Mouse (Mus musculus) limb, embryonic 10.5 days (tissue): Measurements from ENCODE around the gene Ero1l. TPM values are rescaled to one million over a fixed set of nuclear protein-coding genes. Genes with fewer than 3 reads are reported as not detected.

Experiments
- DNase-seq: peaks from one replicate; pipeline ENCODE4 v3.0.0-alpha.2; 2017; ENCODE audit warnings: low spot score
- H3K27ac ChIP-seq: fragments of 300-500 bp; sonication (generic); 2 replicates; pipeline ENCODE4 v1.5.1; 2016; ENCODE audit warnings: mild to moderate bottlenecking
- H3K27me3 ChIP-seq: fragments of 300-500 bp; sonication (generic); 2 replicates; pipeline ENCODE4 v1.6.1; 2016; ENCODE audit warnings: low read depth, mild to moderate bottlenecking; ENCODE audit not compliant: poor library complexity, severe bottlenecking
- H3K36me3 ChIP-seq: fragments of 300-500 bp; sonication (generic); 2 replicates; pipeline ENCODE4 v1.6.1; 2016; ENCODE audit warnings: mild to moderate bottlenecking, moderate library complexity
- H3K4me1 ChIP-seq: fragments of 300-500 bp; sonication (generic); 2 replicates; pipeline ENCODE4 v1.6.1; 2016
- H3K4me3 ChIP-seq: fragments of 300-500 bp; sonication (generic); 2 replicates; pipeline ENCODE4 v1.5.1; 2016; ENCODE audit warnings: mild to moderate bottlenecking, moderate library complexity
- H3K9me3 ChIP-seq: fragments of 300-500 bp; sonication (generic); replicated peaks from 2 replicates; pipeline ENCODE4 v1.6.1; 2016; ENCODE audit warnings: mild to moderate bottlenecking
- WGBS: fragments of 180-500 bp; shearing (Covaris S2); methylation state at CpG from one replicate; pipeline ENCODE4 v1.1.7; 2016; 5-methylcytosine and 5-hydroxymethylcytosine counted together
- polyA plus RNA-seq: library from polyadenylated mRNA; unstranded; fragments of >200 nt; fragmentation: Nextera tagmentation; extraction: Ambion mirVana; gene quantifications from 2 replicates; pipeline ENCODE4 v1.2.1, GENCODE M21; 2016

Gene Ero1l
- polyA plus RNA-seq, 1 experiment from 2014 or later = 31.6 TPM

- H3K27ac ChIP-seq = no peak overlapping the region
- 0 out of 2 replicates have a peak, but pooled peaks cover 7% of the 10 kb centered on the region for H3K4me1 ChIP-seq
- no peak overlapping the region for H3K4me3 ChIP-seq
- H3K27me3 ChIP-seq = no peaks in the 10 kb centered on the region
- H3K36me3 ChIP-seq = no peaks in the 10 kb centered on the region
- 85% methylated on average over 3 of the region's 3 CpGs for WGBS
- H3K9me3 ChIP-seq = no peaks in the 10 kb centered on the region
- no peak for DNase-seq
These were observed 2.5 kb upstream of the Ero1l start for GRCm38 (mm10) chr14:45321067-45321466.

DNA sequence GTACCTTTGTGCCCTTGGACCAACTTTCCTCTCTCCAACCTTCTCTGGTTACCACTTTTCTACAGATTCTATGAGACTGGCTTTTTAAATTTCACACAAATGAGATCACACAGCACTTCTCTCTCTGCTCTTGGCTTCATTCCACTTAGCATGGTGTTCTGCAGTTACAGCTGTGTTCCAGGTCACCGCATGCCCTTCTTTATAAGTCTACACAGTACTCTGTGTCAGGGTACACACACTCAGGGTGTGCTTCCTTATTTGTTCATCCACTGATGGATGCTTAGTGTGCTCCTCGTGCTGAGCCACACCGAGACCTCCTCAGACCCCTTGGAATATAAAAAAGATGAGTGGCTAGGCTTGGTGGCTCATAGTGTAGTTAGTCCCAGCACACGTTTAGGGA is 1.5 kb upstream of the Ero1l start:
- 0 out of 2 replicates have a peak, but pooled peaks cover 7% of the 10 kb centered on the region for H3K4me1 ChIP-seq
- no peaks in the 10 kb centered on the region for H3K9me3 ChIP-seq
- no peaks in the 10 kb centered on the region for H3K27me3 ChIP-seq
- DNase-seq = no peak
- no peak overlapping the region for H3K27ac ChIP-seq
- 89% methylated on average over 4 of the region's 4 CpGs for WGBS
- H3K4me3 ChIP-seq = no peak overlapping the region
- H3K36me3 ChIP-seq = no peaks in the 10 kb centered on the region

- Histone ChIP-seq H3K4me1 (0 out of 2 replicates have a peak, but pooled peaks cover 7% of the 10 kb centered on the region), H3K27me3 (no peaks in the 10 kb centered on the region), H3K4me3 (peak overlapping the region; percentile 93), H3K36me3 (no peaks in the 10 kb centered on the region), H3K9me3 (no peaks in the 10 kb centered on the region), H3K27ac (no peak overlapping the region)
- DNase-seq = no peak
- 73% methylated on average over 3 of the region's 3 CpGs for WGBS
These were observed 653 bp upstream of the Ero1l start for GRCm38 (mm10) chr14:45319237-45319610.

DNA sequence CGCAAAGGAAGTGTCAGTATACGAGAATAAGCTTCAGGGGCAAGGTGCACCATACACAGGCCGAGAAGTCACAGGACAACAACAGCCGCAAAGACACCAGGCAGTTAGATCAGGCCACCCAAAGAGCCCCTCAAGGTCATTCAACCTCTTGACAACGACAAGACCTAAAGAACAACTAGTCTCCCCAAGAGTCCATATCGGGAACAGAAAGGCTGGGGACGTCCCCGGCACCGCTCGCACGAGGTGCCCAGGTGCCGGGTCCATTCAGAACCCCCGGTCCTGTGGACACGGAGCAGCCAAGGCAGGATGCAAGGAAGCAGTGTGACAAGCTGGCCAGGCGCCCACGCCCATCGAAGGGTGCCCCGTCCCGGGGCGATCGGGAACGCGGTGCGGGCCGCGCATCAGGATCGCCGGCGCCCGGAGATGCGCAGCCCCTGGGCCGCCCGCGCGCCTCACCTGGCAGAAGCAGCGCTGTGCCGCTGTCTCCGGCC is 605 bp downstream of the Ero1l start:
- Histone ChIP-seq H3K4me3 (peak overlapping the region; percentile 93), H3K4me1 (0 out of 2 replicates have a peak, but pooled peaks cover 7% of the 10 kb centered on the region), H3K9me3 (no peaks in the 10 kb centered on the region), H3K27me3 (no peaks in the 10 kb centered on the region), H3K27ac (peak overlapping the region; percentile 98), H3K36me3 (no peaks in the 10 kb centered on the region)
- WGBS = under 1% methylated on average over 37 of the region's 38 CpGs
- no peak for DNase-seq

DNA sequence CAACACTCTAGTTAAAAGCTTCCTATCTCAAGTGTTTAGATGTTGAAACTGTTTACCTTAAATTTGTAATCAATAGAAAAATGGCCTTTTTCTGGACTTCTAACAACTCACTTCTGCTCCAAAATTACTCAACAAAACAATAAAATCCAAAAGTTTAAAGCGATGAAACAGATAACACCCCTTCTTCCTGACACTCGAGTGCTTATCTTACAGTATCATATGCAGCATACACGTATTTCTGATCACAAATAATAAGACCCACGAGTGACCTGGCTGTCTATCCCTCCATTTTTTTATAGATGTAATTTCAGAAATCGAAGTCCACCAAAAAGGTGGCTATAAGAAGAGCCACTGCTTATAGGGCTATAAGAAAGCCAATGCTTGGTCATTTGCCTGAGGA is 1.6 kb downstream of the Ero1l start:
- WGBS = 83% methylated on average over 5 of the region's 5 CpGs
- H3K4me1 ChIP-seq = 0 out of 2 replicates have a peak, but pooled peaks cover 7% of the 10 kb centered on the region
- no peaks in the 10 kb centered on the region for H3K36me3 ChIP-seq
- no peak overlapping the region for H3K27ac ChIP-seq
- peak overlapping the region; percentile 93 for H3K4me3 ChIP-seq
- no peaks in the 10 kb centered on the region for H3K27me3 ChIP-seq
- H3K9me3 ChIP-seq = no peaks in the 10 kb centered on the region
- no peak for DNase-seq

GRCm38 (mm10) chr14:45310101-45310500 is 8.5 kb downstream of the Ero1l start:
- H3K27me3 ChIP-seq = no peaks in the 10 kb centered on the region
- 91% methylated on average over 14 of the region's 14 CpGs for WGBS
- no peaks in the 10 kb centered on the region for H3K4me1 ChIP-seq
- no peaks in the 10 kb centered on the region for H3K36me3 ChIP-seq
- H3K4me3 ChIP-seq = no peak overlapping the region
- no peak for DNase-seq
- H3K27ac ChIP-seq = no peak overlapping the region
- H3K9me3 ChIP-seq = no peaks in the 10 kb centered on the region

DNA sequence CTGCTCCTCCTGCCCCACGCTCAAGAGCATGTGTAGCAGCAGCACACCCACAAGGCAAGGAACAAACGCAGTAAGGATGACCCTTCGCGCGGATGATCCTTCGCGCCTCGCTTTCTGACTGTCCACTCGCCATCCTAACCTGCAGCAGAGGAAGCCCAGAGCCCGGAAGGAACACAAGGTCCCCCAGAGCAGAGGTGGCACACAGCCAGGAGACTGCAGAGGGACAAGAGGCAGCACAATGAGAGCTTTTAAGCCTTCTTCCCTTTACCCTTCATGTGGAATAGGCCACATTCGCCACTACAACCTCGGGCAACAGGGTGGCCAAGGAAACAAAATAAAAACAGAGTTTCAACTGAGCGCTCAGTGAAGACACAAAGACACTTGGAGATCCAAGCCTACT is 8.9 kb downstream of the Ero1l start:
- WGBS = 96% methylated on average over 13 of the region's 13 CpGs
- no peak overlapping the region for H3K4me3 ChIP-seq
- DNase-seq = no peak
- H3K36me3 ChIP-seq = no peaks in the 10 kb centered on the region
- H3K27me3 ChIP-seq = no peaks in the 10 kb centered on the region
- H3K4me1 ChIP-seq = no peaks in the 10 kb centered on the region
- no peaks in the 10 kb centered on the region for H3K9me3 ChIP-seq
- no peak overlapping the region for H3K27ac ChIP-seq

- H3K36me3 ChIP-seq = no peaks in the 10 kb centered on the region
- no peak overlapping the region for H3K4me3 ChIP-seq
- H3K27ac ChIP-seq = no peak overlapping the region
- H3K9me3 ChIP-seq = no peaks in the 10 kb centered on the region
- WGBS = 94% methylated on average over 8 of the region's 8 CpGs
- H3K4me1 ChIP-seq = no peaks in the 10 kb centered on the region
- H3K27me3 ChIP-seq = no peaks in the 10 kb centered on the region
- DNase-seq = no peak
These were observed 10.8 kb downstream of the Ero1l start for GRCm38 (mm10) chr14:45307630-45308328.

GRCm38 (mm10) chr14:45305852-45306251 is 12.7 kb downstream of the Ero1l start:
- Histone ChIP-seq H3K9me3 (no peaks in the 10 kb centered on the region), H3K27me3 (no peaks in the 10 kb centered on the region), H3K4me1 (no peaks in the 10 kb centered on the region), H3K4me3 (no peak overlapping the region), H3K27ac (no peak overlapping the region), H3K36me3 (0 out of 2 replicates have a peak, but pooled peaks cover 6% of the 10 kb centered on the region)
- 93% methylated on average over 5 of the region's 5 CpGs for WGBS
- DNase-seq = no peak

DNA sequence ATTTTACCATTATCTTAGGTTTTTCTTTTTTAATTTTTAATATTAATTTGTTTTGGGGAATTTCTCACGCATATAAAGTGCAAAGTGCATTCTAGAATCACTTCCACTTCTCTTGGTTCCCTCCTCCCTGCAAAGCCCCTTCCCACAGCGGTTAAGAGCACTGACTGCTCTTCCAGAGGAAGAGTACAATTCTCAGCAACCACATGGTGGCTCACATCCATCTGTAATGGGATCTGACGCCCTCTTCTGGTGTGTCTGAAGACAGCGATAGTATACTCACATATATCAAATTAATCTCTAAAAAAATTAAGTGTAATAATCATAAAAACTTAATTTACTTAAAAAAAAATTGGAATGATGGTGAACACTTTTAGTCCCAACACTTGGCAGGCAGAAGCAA is 14.2 kb downstream of the Ero1l start:
- H3K9me3 ChIP-seq = no peaks in the 10 kb centered on the region
- H3K27ac ChIP-seq = no peak overlapping the region
- peaks cover 20% of the 10 kb centered on the region for H3K36me3 ChIP-seq
- H3K4me3 ChIP-seq = no peak overlapping the region
- no peak for DNase-seq
- no peaks in the 10 kb centered on the region for H3K4me1 ChIP-seq
- WGBS = 71% methylated on average over 4 of the region's 4 CpGs
- H3K27me3 ChIP-seq = no peaks in the 10 kb centered on the region

GRCm38 (mm10) chr14:45303939-45304338 is 14.6 kb downstream of the Ero1l start:
- Histone ChIP-seq H3K4me1 (no peaks in the 10 kb centered on the region), H3K36me3 (peaks cover 25% of the 10 kb centered on the region), H3K9me3 (no peaks in the 10 kb centered on the region), H3K27me3 (no peaks in the 10 kb centered on the region), H3K4me3 (no peak overlapping the region), H3K27ac (no peak overlapping the region)
- no peak for DNase-seq
- WGBS = 80% methylated on average over 4 of the region's 4 CpGs

DNA sequence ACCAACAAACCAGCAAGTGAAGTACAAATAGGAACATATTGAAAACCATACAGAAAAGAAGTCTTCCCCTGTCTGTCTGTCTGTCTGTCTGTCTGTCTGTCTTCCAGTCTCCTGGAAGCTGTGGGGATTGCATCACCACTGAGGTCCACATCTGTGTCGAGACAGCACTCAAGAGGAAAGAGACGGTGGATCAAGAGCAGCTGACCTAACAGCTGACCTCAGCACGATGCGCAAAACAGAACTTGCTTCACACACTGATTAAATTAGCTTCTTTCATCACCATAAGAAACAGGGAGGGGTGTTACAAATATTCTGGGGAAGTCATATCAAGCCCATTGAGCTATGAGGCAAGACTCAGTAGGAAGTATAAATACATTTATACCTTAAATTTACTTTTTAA is 27.0 kb downstream of the Ero1l start:
- Histone ChIP-seq H3K4me3 (no peak overlapping the region), H3K36me3 (peaks cover 18% of the 10 kb centered on the region), H3K27ac (no peak overlapping the region), H3K27me3 (no peaks in the 10 kb centered on the region), H3K9me3 (no peaks in the 10 kb centered on the region), H3K4me1 (no peaks in the 10 kb centered on the region)
- DNase-seq = no peak
- 80% methylated on average over 4 of the region's 4 CpGs for WGBS

GRCm38 (mm10) chr14:45282066-45282465 is 36.5 kb downstream of the Ero1l start:
- no peaks in the 10 kb centered on the region for H3K4me1 ChIP-seq
- no peak overlapping the region for H3K27ac ChIP-seq
- H3K36me3 ChIP-seq = peaks cover 3% of the 10 kb centered on the region; the same call in 1 of the 2 replicates
- no peaks in the 10 kb centered on the region for H3K27me3 ChIP-seq
- H3K9me3 ChIP-seq = no peaks in the 10 kb centered on the region
- no peak for DNase-seq
- 92% methylated on average over 3 of the region's 3 CpGs for WGBS
- H3K4me3 ChIP-seq = no peak overlapping the region
